Mouse (Mus musculus): ENCODE measurements at regions not wholly inside any gene's neighbourhood (a gene's known extent, or its start where the extent isn't known, plus 50 kb on each side); places are given as distances from the start of the nearest gene placed in this dataset.

- TF ChIP-seq CTCF (IDR thresholded peaks at IDR 0.05; ENCODE audit: borderline replicate concordance, insufficient read depth, low read depth, low read length) (no peak), POLR2A (IDR thresholded peaks at IDR 0.05; ENCODE audit: borderline replicate concordance, insufficient read depth, low read length) (no peak)
These were observed 211.5 kb upstream of the Tle1 start for GRCm38 (mm10) chr4:72412100-72412788.
